Mouse (Mus musculus) neural tube, embryonic 14.5 days (tissue): ENCODE measurements around the gene Wscd2. TPM values are rescaled to one million over a fixed set of nuclear protein-coding genes. Genes with fewer than 3 reads are reported as not detected.

Source experiments
- ATAC-seq: fragments of 200-750 bp; cut with Nextera tagmentation; 2 replicates; pipeline ENCODE4 v1.8.0; 2017; ENCODE audit warnings: low read depth, mild to moderate bottlenecking, moderate TSS enrichment, moderate library complexity
- H3K27ac ChIP-seq: fragments of 300-500 bp; sonication (generic); 2 replicates; pipeline ENCODE4 v1.5.1; 2014; ENCODE audit warnings: low read depth, mild to moderate bottlenecking, control low read depth, low read length, moderate library complexity, mixed read lengths
- H3K27me3 ChIP-seq: fragments of 300-500 bp; sonication (generic); 2 replicates; pipeline ENCODE4 v1.6.1; 2014; ENCODE audit warnings: low read length; ENCODE audit not compliant: control insufficient read depth, insufficient read depth
- H3K36me3 ChIP-seq: fragments of 300-500 bp; sonication (generic); 2 replicates; pipeline ENCODE4 v1.6.1; 2014; ENCODE audit warnings: low read length, mixed read lengths; ENCODE audit not compliant: control insufficient read depth, insufficient read depth
- H3K4me1 ChIP-seq: fragments of 300-500 bp; sonication (generic); 2 replicates; pipeline ENCODE4 v1.6.1; 2014; ENCODE audit warnings: low read length; ENCODE audit not compliant: control insufficient read depth, insufficient read depth
- H3K4me2 ChIP-seq: fragments of 300-500 bp; sonication (generic); 2 replicates; pipeline ENCODE4 v1.6.1; 2014; ENCODE audit warnings: mild to moderate bottlenecking, low read depth, low read length, control low read depth
- H3K4me3 ChIP-seq: fragments of 300-500 bp; sonication (generic); 2 replicates; pipeline ENCODE4 v1.5.1; 2014; ENCODE audit warnings: low read depth, low read length, control low read depth, mixed read lengths
- H3K9ac ChIP-seq: fragments of 300-500 bp; sonication (generic); replicated peaks from 2 replicates; pipeline ENCODE4 v1.6.1; 2014; ENCODE audit warnings: low read depth, mild to moderate bottlenecking, control low read depth, low read length, mixed read lengths
- H3K9me3 ChIP-seq: fragments of 300-500 bp; sonication (generic); 2 replicates; pipeline ENCODE4 v1.6.1; 2016; ENCODE audit warnings: low read length; ENCODE audit not compliant: control insufficient read depth
- WGBS: fragments of 180-500 bp; shearing (Covaris S2); extraction: QIAGEN DNeasy Blood & Tissue Kit; methylation state at CpG from one replicate; pipeline ENCODE4 v1.1.7; 2014; 5-methylcytosine and 5-hydroxymethylcytosine counted together
- polyA plus RNA-seq: library from polyadenylated mRNA; unstranded; fragments of >200 nt; fragmentation: Nextera tagmentation; extraction: Ambion mirVana; gene quantifications from 2 replicates; pipeline ENCODE4 v1.2.1, GENCODE M21; 2014

Wscd2 gene
- polyA plus RNA-seq, 1 experiment from 2014 or later = 19.9 TPM

GRCm38 (mm10) chr5:113506065-113506464, 15.9 kb downstream of the Wscd2 start:
- WGBS = 58% methylated on average over 6 of the region's 6 CpGs
- ATAC-seq = no peak
- Histone ChIP-seq H3K4me1 (peaks cover 13% of the 10 kb centered on the region; the same call in 1 of the 2 replicates), H3K36me3 (no peaks in the 10 kb centered on the region), H3K4me2 (no peak overlapping the region), H3K27ac (no peak overlapping the region), H3K4me3 (no peak overlapping the region), H3K9me3 (no peaks in the 10 kb centered on the region), H3K27me3 (no peaks in the 10 kb centered on the region), H3K9ac (no peak overlapping the region)

GRCm38 (mm10) chr5:113506779-113507178, 16.6 kb downstream of the Wscd2 start:
- H3K4me3 ChIP-seq = no peak overlapping the region
- no peak overlapping the region for H3K9ac ChIP-seq
- H3K9me3 ChIP-seq = no peaks in the 10 kb centered on the region
- no peak overlapping the region for H3K4me2 ChIP-seq
- no peak overlapping the region for H3K27ac ChIP-seq
- H3K27me3 ChIP-seq = no peaks in the 10 kb centered on the region
- whole genome bisulfite sequencing = 83% methylated on average over 5 of the region's 5 CpGs
- H3K36me3 ChIP-seq = no peaks in the 10 kb centered on the region
- peaks cover 13% of the 10 kb centered on the region; the same call in 1 of the 2 replicates for H3K4me1 ChIP-seq
- ATAC-seq = no peak

DNA sequence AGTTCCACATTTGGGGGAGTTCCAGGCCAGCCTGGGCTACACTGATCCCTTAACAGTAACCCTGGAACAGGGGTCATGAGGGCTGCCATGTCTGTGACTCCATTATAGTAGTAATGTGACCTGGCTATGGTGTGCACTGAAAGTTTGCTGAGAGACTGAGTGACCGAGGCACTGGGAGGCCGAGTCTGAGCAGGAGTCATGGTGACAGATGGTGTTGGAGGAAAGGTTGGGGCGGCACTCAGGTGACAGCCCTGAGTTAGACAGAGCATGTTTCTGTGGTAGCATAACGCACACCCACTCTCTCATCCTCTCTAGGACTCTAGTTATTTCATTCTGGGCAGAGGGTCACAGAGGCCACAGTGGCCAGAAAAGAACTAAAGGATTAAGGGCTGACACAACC, 19.0 kb downstream of the Wscd2 start:
- Histone ChIP-seq H3K9me3 (no peaks in the 10 kb centered on the region), H3K4me1 (peaks cover 5% of the 10 kb centered on the region; the same call in 1 of the 2 replicates), H3K9ac (no peak overlapping the region), H3K4me3 (no peak overlapping the region), H3K36me3 (no peaks in the 10 kb centered on the region), H3K4me2 (no peak overlapping the region), H3K27me3 (no peaks in the 10 kb centered on the region), H3K27ac (no peak overlapping the region)
- 78% methylated on average over 4 of the region's 4 CpGs for WGBS
- no peak for ATAC-seq

DNA sequence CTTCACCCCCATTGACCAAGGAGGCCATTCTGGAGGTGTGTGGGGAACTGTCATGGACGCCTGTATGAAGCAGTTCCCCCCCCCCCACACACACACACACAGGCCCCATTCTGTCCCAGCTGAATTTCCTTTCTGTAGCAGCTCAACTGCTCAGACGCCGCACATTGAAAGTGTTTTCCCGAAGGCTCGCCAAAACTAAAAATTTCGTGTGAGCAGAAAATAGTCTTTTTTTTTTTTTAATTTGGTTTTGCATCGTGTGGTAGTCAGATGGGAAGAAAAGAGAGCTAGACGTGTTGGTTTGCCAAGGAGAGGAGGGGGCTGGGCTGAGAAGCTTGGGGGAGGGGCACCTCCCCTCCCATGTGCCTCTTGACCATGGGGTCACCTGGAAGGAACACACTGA, 23.5 kb downstream of the Wscd2 start:
- WGBS = 85% methylated on average over 8 of the region's 8 CpGs
- no peak for ATAC-seq

GRCm38 (mm10) chr5:113514062-113514461, 23.9 kb downstream of the Wscd2 start:
- H3K27me3 ChIP-seq = no peaks in the 10 kb centered on the region
- no peak overlapping the region for H3K4me3 ChIP-seq
- no peak for ATAC-seq
- no peaks in the 10 kb centered on the region for H3K9me3 ChIP-seq
- no peak overlapping the region for H3K4me2 ChIP-seq
- no peaks in the 10 kb centered on the region for H3K36me3 ChIP-seq
- H3K4me1 ChIP-seq = peaks cover 14% of the 10 kb centered on the region; the same call in 1 of the 2 replicates
- no peak overlapping the region for H3K9ac ChIP-seq
- no peak overlapping the region for H3K27ac ChIP-seq
- 85% methylated on average over 6 of the region's 6 CpGs for WGBS

More for the DNA sequence above, 23.5 kb downstream of the Wscd2 start:
- H3K9ac ChIP-seq = no peak overlapping the region
- H3K27ac ChIP-seq = no peak overlapping the region
- H3K4me1 ChIP-seq = peaks cover 14% of the 10 kb centered on the region; the same call in 1 of the 2 replicates
- H3K4me3 ChIP-seq = no peak overlapping the region
- H3K27me3 ChIP-seq = no peaks in the 10 kb centered on the region
- H3K4me2 ChIP-seq = no peak overlapping the region
- no peaks in the 10 kb centered on the region for H3K36me3 ChIP-seq
- H3K9me3 ChIP-seq = no peaks in the 10 kb centered on the region

DNA sequence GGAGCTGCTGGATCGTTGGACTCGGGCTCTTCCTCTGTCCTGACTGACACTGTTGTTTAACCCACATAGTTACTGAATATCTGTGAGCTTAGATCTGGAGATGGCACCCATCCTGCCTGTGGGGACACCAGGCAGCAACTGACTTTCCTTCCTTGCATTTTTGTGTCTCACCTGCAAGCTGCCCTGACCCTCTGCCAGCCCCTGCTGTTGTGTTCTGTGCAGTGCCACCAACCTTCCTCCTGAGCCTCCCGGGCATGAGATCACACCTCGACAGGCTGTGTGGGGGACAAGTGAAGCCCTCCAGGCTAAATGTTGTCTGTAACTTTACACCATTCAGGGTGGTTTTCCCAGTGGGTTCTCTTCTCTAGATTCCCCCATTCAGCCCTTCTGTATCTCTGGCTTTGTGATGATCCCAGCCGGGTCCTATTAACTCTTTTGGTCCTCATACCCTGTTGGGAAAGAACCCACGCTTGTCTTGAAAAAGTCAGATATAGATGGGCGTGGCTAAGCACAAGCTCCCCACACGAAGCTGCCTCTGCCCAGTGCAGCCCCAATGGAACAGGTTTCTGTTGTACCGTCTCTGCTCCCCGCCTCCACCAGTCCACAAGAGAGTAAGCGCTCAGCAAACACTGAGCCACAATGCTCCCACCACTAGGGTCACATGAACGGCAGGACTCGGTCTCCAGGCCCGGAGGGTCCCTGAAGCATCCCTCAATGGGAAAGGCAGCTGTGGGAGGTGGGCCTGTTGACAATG, 26.2 kb downstream of the Wscd2 start:
- Histone ChIP-seq H3K4me1 (peaks cover 14% of the 10 kb centered on the region; the same call in 1 of the 2 replicates), H3K9me3 (no peaks in the 10 kb centered on the region), H3K36me3 (no peaks in the 10 kb centered on the region), H3K27ac (peak overlapping the region; percentile 17; the same call in 1 of the 2 replicates), H3K27me3 (no peaks in the 10 kb centered on the region), H3K9ac (peak overlapping the region; percentile 12), H3K4me3 (no peak overlapping the region), H3K4me2 (0 out of 2 replicates have a peak overlapping the region, but pooled peaks have one; percentile 18)
- 42% methylated on average over 14 of the region's 14 CpGs for WGBS
- ATAC-seq = peak; percentile 22; the same call in 1 of the 2 replicates

DNA sequence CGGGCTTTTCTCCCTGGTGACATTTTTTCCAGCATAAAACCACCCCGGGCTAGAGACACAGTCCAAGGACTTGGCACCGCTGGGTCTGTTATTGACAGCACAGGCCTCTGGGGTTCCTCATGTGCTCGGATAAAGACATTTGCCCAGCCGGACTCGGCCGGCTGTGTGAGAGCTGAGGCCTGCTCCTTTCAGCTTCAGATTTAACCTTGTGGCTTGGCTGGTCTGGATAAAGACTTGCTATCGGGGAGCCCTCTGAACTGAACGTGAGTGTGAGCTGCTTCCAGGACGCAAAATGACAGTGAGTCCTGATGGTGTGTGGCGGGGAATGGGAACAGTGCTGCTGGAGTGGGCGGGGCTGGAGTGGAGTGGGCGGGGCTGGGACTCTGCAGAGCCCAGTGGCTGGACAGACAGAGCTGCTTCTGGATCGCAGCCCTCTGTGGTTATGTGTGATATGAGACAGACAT, 26.8 kb downstream of the Wscd2 start:
- H3K9ac ChIP-seq = peak overlapping the region; percentile 12
- 11% methylated on average over 14 of the region's 14 CpGs for WGBS

GRCm38 (mm10) chr5:113517387-113517786, 27.3 kb downstream of the Wscd2 start:
- peak overlapping the region; percentile 12; the same call in 1 of the 2 replicates for H3K9ac ChIP-seq
- H3K4me2 ChIP-seq = no peak overlapping the region
- H3K4me3 ChIP-seq = no peak overlapping the region
- WGBS = 57% methylated on average over 4 of the region's 4 CpGs
- H3K4me1 ChIP-seq = peaks cover 14% of the 10 kb centered on the region; the same call in 1 of the 2 replicates
- H3K27me3 ChIP-seq = no peaks in the 10 kb centered on the region
- ATAC-seq = peak; percentile 11; the same call in 1 of the 2 replicates
- no peaks in the 10 kb centered on the region for H3K36me3 ChIP-seq
- no peaks in the 10 kb centered on the region for H3K9me3 ChIP-seq
- H3K27ac ChIP-seq = no peak overlapping the region

More for the DNA sequence above, 26.8 kb downstream of the Wscd2 start:
- Histone ChIP-seq H3K36me3 (no peaks in the 10 kb centered on the region), H3K4me1 (peaks cover 14% of the 10 kb centered on the region; the same call in 1 of the 2 replicates), H3K27ac (peak overlapping the region; percentile 17; the same call in 1 of the 2 replicates), H3K4me3 (no peak overlapping the region), H3K27me3 (no peaks in the 10 kb centered on the region), H3K9me3 (no peaks in the 10 kb centered on the region), H3K4me2 (0 out of 2 replicates have a peak overlapping the region, but pooled peaks have one; percentile 18)
- peak; percentile 62; the same call in 1 of the 2 replicates for ATAC-seq

DNA sequence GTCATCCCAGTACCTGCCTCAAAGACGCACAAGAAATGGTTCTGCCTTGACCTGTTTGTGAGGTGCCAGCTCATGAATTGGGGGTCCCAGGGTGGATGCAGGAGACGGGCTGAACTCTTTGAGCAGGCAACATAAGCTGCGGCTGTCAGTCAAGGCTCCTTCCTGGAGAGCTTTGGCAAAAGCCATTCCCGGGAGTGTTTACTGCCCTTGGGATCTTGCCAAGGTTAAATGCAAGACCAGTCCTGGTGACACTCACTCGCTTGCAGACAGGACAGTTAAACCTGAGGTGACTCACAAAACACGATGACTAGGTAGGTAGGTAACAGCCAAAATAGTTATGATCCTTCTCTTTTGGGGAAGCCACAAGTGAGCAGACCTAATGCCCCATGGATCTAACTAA, 30.9 kb downstream of the Wscd2 start:
- Histone ChIP-seq H3K27me3 (no peaks in the 10 kb centered on the region), H3K9ac (no peak overlapping the region), H3K36me3 (no peaks in the 10 kb centered on the region), H3K9me3 (no peaks in the 10 kb centered on the region), H3K4me2 (no peak overlapping the region), H3K27ac (no peak overlapping the region), H3K4me1 (peaks cover 14% of the 10 kb centered on the region; the same call in 1 of the 2 replicates), H3K4me3 (no peak overlapping the region)
- WGBS = 81% methylated on average over 6 of the region's 6 CpGs
- no peak for ATAC-seq
